Mouse (Mus musculus): Measurements from ENCODE around the gene Gbx2.

The Gbx2 gene

GRCm38 (mm10) chr1:89935493-89936348 lies 4.7 kb upstream of the Gbx2 start:
- DNase-seq (ENCODE audit: low spot score in 2 of 2), result no peak

GRCm38 (mm10) chr1:89934316-89935260 lies 3.6 kb upstream of the Gbx2 start:
- DNase-seq (ENCODE audit: low spot score in 2 of 2), result no peak

DNA sequence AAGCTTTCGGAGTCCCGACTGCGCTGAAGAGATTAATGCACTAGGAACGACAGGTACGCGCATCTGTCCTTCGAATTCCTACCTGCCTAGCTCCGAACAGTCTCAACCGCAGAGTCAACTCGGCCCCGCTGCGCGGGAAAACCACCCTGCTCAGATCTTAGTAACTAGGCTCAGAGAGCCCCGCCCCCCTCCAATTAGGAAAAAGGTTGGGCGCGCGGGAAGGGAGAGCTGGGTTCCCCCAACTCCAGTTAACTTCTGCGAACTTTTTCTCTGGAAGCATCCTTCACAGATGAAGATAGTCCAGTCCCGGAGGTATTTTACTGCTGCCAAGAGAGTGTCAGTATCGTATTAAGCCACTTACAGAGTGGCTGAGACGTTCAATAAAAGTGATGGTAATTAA lies 2.8 kb upstream of the Gbx2 start:
- no peak for DNase-seq (ENCODE audit: low spot score in 2 of 2)

- no peak for DNase-seq (ENCODE audit: low spot score in 2 of 2)
Measured at GRCm38 (mm10) chr1:89933028-89933427, 2.0 kb upstream of the Gbx2 start.

DNA sequence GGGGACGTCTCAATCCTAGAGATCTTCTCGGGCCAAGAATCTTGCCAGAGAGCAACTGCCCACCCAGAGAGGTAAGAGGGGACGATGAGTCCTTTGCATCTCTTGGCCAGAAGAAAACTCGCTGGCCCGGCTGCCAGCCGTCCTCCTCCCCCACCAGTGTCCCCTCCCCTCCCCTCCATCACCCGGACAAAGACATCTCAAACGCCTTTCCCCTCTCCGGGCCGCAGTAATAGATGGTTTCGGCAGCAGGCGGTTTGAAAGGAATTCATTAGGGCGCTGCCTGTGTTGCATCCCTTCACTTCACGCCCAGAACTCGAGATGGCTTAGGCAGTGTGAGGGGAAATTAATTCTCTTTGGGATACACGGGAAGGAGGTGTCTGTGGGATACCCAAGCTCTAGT lies 1.6 kb upstream of the Gbx2 start:
- DNase-seq (ENCODE audit: low spot score in 2 of 2), result no peak

GRCm38 (mm10) chr1:89932021-89932423 lies 1.0 kb upstream of the Gbx2 start:
- no peak for DNase-seq (ENCODE audit: low spot score in 2 of 2)

DNA sequence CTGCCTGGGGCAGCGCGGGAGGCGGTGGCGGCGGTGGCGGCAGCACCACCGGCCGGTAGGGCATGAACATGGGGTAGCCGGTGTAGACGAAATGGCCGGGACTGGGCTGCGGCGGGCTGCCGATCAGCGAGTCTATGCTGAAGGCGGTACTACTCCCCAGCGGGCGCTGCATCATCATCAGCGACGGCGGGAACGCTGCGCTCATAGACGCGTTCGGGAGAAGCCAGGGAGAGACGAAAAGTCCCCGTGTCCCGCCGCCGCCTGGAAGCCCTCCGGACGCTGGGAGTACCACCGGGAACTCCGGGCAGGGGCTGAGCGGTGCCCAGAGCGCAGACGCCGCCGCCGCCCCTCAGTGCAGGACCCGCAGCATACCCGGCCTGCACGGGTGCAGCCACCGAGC lies 428 bp downstream of the Gbx2 start:
- no peak for DNase-seq (ENCODE audit: low spot score in 2 of 2)

DNA sequence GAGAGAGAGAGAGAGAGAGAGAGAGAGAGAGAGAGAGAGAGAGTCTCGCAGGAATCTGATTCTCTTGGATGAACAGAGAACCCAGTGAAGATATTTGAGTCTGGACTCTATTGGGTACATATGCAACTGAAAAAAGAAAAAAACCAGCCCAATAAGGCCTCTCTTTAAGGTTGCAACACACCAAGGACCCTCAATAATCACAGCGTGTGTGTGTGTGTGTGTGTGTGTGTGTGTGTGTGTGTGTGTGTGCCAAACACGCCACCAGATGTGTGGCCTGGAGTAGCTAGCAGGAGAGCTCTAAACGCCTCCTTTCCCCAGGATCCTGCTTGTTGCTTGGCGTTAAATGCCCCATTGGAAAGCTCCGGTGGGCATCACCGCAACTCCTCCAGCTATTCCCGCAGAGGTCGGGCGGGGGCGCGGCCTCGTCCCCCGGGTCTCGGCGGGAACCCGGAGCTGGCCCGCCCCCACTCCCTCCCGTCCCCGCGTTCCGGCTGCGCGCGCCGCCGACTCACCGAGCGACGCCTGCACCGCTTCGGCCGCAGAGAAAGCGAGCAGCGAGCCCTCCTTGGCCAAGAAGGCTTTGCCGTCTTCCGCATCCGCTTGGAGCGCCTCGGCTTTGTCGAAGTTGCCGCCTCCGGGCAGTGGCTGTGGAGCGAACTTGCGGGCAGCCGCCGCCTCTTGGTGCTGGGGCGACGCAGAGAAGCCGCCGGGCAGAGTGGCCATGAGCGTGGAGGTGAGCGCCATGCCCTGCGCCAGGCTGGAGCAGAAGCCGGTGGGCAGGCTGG lies 1.1 kb downstream of the Gbx2 start:
- no peak for DNase-seq (ENCODE audit: low spot score in 2 of 2)

DNA sequence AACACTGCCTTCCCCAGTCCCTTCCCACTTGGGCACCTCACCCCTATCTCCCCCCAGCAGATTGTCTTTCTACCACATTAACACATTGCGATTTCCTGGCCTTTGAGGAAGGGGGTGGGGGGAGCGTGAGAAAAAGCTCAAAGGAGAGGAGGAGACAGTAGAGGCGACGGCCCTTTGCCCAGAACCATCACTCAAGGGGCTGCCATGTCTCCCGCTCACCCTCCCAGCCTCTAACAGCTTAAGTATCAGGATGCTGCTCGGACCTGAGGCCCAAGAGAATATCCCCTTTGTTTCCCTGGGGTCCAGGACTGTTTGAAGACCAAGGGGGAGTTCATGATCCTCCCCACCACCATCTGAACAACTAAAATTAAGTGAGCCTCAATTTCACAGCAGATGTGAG lies 1.8 kb downstream of the Gbx2 start:
- DNase-seq (ENCODE audit: low spot score in 2 of 2), result no peak

GRCm38 (mm10) chr1:89928676-89929075 lies 2.3 kb downstream of the Gbx2 start:
- no peak for DNase-seq (ENCODE audit: low spot score in 2 of 2)

- DNase-seq (ENCODE audit: low spot score in 2 of 2), result no peak
Measured at GRCm38 (mm10) chr1:89927061-89927661, 3.8 kb downstream of the Gbx2 start.

DNA sequence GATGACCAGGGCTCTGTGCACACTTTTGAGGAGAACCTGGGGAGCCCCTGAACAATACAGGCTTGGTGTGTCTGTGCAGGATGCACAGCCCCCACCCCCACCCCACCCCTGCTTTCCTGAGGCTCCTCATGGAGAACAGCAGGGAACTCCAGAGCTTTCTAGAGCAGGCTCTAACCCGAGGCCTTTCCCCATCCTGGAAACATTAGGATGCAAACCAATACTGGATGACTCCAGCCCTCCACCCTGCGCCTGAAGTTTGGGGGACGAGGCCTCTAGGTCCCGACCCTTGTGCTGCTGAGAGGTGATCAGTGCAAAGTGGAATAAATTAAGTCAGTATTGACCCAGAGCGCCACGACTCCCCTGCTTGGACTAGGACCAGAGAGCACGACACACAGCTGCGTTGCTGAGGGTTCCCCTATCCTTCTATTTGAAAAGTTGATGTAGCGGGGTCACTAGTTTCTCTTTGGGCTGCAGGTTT lies 4.4 kb downstream of the Gbx2 start:
- DNase-seq (ENCODE audit: low spot score in 2 of 2), result no peak

DNA sequence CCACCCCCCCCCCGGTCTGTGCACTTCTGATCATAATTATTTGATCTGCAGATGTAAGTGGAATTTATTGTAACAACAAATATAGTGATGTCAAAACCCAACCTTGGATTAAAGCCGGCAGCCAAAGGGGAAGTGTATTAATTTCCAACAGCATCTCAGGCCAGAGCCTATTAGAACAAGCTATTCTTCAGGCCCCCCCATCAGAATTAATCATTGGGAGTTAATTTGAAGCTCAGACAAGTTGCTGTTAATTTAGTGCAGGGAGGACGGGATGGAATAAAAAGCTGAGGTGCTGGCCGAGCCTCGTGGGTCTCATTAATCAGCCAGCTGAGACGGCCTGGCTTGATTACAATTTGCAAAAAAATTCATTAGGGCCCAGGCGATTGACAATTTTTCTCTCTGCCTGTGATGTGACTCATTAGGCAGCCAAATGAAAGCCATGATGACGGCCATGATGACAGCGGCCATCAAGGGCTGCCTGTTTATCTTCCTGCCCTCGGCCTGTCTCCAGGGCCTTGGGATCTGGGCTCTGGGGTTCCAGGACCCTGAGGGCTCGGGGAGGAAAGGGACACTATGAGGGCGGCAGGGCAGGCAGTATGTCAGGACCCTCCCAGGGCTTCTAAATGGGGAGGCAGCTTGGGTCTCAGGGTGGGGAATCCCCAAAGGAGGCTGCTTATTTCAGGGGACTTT lies 5.3 kb downstream of the Gbx2 start:
- DNase-seq (ENCODE audit: low spot score in 2 of 2), result no peak

DNA sequence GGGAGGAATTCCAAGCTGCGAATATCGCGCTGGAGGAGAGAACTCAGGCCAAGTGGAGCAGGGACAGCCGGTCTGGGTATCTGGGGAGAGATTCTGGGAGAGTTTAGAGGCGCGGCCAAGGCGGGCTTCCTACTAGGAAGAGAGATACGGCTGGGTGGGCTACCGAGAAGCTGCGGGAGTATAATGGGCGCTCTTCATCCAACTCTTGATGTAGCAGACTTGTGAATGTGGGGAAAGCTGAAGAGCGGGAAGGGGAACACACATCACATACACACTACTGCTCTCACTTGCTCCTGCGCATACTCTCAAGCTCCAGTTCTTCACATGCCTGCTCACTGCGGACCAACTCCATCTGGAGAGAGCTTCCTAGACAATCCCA lies 7.3 kb downstream of the Gbx2 start:
- no peak for DNase-seq (ENCODE audit: low spot score in 2 of 2)

GRCm38 (mm10) chr1:89922883-89923641 lies 7.9 kb downstream of the Gbx2 start:
- no peak for DNase-seq (ENCODE audit: low spot score in 2 of 2)

DNA sequence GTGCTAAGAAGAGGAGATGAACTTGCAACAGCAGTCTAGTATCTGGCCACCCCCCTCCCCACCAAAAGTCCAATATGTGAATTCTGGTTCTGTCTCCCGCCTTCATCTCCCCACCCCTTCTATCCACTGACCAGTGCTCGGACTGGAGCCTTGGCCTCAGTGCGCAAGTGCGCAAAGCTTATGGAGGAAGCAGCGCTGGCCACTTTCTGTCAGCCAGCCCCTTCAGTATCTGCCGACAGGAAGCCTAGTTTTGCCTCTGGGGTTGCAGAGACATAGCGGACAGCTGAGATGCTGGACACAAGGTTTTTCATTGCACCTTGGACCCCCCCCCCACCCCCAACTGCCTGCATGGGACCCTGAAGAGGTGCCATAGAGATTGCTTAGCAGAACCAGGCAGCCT lies 8.7 kb downstream of the Gbx2 start:
- no peak for DNase-seq (ENCODE audit: low spot score in 2 of 2)

DNA sequence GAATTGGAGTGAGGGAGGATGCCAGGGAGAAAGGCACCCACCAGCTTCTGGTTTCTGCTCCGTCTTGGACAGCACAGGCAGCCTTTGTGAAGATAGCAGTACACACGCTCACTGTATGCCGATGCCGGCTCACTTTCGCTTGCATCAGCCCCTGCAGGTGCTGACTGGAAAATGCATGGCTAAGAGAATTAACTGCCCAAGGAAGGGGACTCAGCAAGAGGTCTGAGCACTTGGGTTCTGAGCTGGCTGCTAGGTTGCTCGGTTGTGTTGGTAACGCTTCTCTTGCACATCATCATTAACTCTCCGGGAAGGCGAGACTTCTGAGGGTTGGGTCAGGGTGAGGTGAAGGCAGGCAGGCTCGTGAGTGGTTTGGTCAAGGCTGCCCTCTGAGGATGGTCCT lies 9.2 kb downstream of the Gbx2 start:
- DNase-seq (ENCODE audit: low spot score in 2 of 2), result no peak

- no peak for DNase-seq (ENCODE audit: low spot score in 2 of 2)
Measured at GRCm38 (mm10) chr1:89919206-89919605, 11.8 kb downstream of the Gbx2 start.

- no peak for DNase-seq (ENCODE audit: low spot score in 2 of 2)
Measured at GRCm38 (mm10) chr1:89918111-89918510, 12.9 kb downstream of the Gbx2 start.

GRCm38 (mm10) chr1:89913611-89914010 lies 17.4 kb downstream of the Gbx2 start:
- no peak for DNase-seq (ENCODE audit: low spot score in 2 of 2)

All from right cerebral cortex, adult 2 months (tissue).